Mouse (Mus musculus) left cerebral cortex, adult 2 months (tissue): ENCODE measurements around the gene Dgkg. TPM values are rescaled to one million over a fixed set of nuclear protein-coding genes. Genes with fewer than 3 reads are reported as not detected.

Source experiments
- DNase-seq, 2 experiments: peaks; one replicate each; pipeline ENCODE4 v3.0.0; 2021 to 2022; ENCODE audit warnings: low spot score in 2 of 2, mixed read lengths in 1 of 2; ENCODE audit errors: extremely low spot score in 1 of 2
- H3K27ac ChIP-seq: fragments of 200-600 bp; 2 replicates; pipeline ENCODE4 v1.8.1; 2022
- H3K4me3 ChIP-seq: fragments of 200-600 bp; 2 replicates; pipeline ENCODE4 v1.8.1; 2022
- CTCF ChIP-seq: fragments of 200-600 bp; IDR thresholded peaks from 2 replicates; pipeline ENCODE4 v1.8.1; 2022; ENCODE audit warnings: antibody characterized with exemption, mild to moderate bottlenecking, moderate library complexity
- intact Hi-C: fragments of 180-260 bp; cut with DNase I; formaldehyde crosslinking; loops from one replicate; pipeline ENCODE4 v1.15.1; 2025
- microRNA-seq, 2 experiments: library from miRNA; unstranded; fragments of <30 nt; microRNA quantifications; one replicate each; pipeline ENCODE4 v1.2.0; 2021
- total RNA-seq, 2 experiments: library from RNA; stranded (reverse); gene quantifications; 2 replicates each; pipeline ENCODE4 v1.2.3; 2021

Gene Dgkg
- total RNA-seq, 2 experiments from 2014 or later, result 63.3 to 64.0 TPM

- peak overlapping the region; percentile 90 for H3K4me3 ChIP-seq
- H3K27ac ChIP-seq, result peak overlapping the region; percentile 92
- DNase-seq, result peak; percentile 69 to 74
- intact Hi-C loops, result loop anchor here (5.0 kb wide), 1 partner anchor 126 kb away; no protein-coding TSS in a partner anchor
- TF ChIP-seq CTCF, result no peak
These were observed 218.3 kb downstream of the Dgkg start for GRCm38 (mm10) chr16:22438441-22439373.

- Histone ChIP-seq H3K4me3 (no peak overlapping the region), H3K27ac (no peak overlapping the region)
- TF ChIP-seq CTCF, result no peak
- intact Hi-C loops, result loop anchor here (5.0 kb wide), 1 partner anchor 124 kb away; no protein-coding TSS in a partner anchor
- no peak for DNase-seq
These were observed 220.9 kb downstream of the Dgkg start for GRCm38 (mm10) chr16:22436106-22436505.

DNA sequence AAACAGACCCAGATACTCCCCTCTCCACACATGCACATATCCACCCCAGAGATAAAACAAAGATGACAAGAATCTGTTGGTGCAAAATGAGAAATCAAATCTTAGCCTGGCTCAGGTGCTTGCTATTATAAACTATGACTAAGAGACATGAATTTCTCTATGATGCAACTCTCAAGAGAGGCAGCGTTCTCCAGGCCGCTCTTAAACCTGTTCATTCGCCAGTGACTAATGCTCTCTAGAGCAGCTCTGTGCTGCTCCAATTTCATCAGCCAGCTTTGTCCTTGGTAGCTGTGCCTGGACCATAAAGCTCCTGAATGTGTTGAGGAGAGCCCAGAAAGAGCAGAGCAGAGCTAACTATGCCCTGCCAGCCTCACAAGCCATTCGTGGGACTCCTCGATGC, 222.5 kb downstream of the Dgkg start:
- DNase-seq, result no peak

GRCm38 (mm10) chr16:22433944-22434343, 223.1 kb downstream of the Dgkg start:
- no peak for TF ChIP-seq CTCF
- Histone ChIP-seq H3K4me3 (peak overlapping the region; percentile 26; the same call in 1 of the 2 replicates), H3K27ac (peak overlapping the region; percentile 53)
- DNase-seq, result no peak
- intact Hi-C loops, result no loop called here

More for the DNA sequence above, 222.5 kb downstream of the Dgkg start:
- Histone ChIP-seq H3K4me3 (0 out of 2 replicates have a peak overlapping the region, but pooled peaks have one; percentile 26), H3K27ac (peak overlapping the region; percentile 53)
- TF ChIP-seq CTCF, result no peak
- intact Hi-C loops, result no loop called here

GRCm38 (mm10) chr16:22431773-22432172, 225.2 kb downstream of the Dgkg start:
- Histone ChIP-seq H3K27ac (no peak overlapping the region), H3K4me3 (no peak overlapping the region)
- no peak for DNase-seq
- no peak for TF ChIP-seq CTCF
- intact Hi-C loops, result no loop called here

GRCm38 (mm10) chr16:22431335-22431734, 225.7 kb downstream of the Dgkg start:
- intact Hi-C loops, result no loop called here
- Histone ChIP-seq H3K4me3 (no peak overlapping the region), H3K27ac (no peak overlapping the region)
- no peak for TF ChIP-seq CTCF
- no peak for DNase-seq

- intact Hi-C loops, result no loop called here
- Histone ChIP-seq H3K4me3 (no peak overlapping the region), H3K27ac (peak overlapping the region; percentile 66)
- DNase-seq, result peak; percentile 54 to 68
- no peak for TF ChIP-seq CTCF
These were observed 226.6 kb downstream of the Dgkg start for GRCm38 (mm10) chr16:22430211-22430951.

GRCm38 (mm10) chr16:22429377-22429776, 227.6 kb downstream of the Dgkg start:
- no peak for TF ChIP-seq CTCF
- DNase-seq, result no peak
- Histone ChIP-seq H3K27ac (peak overlapping the region; percentile 25; the same call in 1 of the 2 replicates), H3K4me3 (no peak overlapping the region)
- intact Hi-C loops, result no loop called here

DNA sequence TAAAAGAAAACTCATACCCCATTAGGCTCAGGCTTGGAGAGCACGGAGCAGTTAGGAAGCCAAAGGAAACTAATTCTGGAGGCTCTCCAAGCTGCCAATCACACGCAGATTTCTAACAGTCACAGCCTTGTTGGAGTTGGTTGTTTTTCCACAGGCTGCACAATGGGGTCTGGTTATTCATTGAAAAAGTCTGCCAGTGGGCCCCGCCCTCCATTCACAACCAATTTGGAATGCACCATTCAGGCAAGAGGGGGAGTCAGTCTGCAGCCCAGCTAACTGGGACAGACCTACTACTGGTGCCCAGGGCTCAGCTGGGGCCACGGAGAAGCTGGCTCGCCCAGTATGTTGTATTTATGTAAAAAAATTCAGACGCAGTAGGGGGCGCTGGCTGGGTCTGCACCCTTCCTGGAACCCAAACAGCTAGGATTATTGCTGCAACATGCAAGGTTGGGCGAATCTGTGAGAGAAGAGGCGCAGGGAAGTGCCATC, 228.1 kb downstream of the Dgkg start:
- H3K4me3 ChIP-seq, result no peak overlapping the region
- DNase-seq, result peak; percentile 57 to 82
- peak overlapping the region; percentile 25; the same call in 1 of the 2 replicates for H3K27ac ChIP-seq
- peak; percentile 43 for TF ChIP-seq CTCF
- intact Hi-C loops, result no loop called here

DNA sequence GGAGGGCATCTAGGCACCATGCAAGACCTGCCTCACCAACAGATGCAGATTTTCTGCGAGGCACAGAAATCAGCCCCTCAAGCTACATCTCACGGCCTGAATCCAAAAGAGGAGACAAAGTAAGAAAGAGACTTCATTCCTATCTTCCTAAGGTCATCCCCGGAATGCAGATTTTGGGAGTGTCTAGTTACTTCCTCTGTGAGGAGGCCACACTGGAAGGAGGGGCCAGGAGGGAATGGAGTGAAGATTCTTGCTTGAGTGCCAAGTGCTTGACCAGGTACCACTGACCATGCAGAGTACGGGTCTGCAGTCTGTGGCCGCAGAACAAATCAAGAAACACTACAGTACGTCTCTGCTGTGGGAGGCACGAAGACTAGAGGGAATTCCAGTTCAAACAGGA, 230.2 kb downstream of the Dgkg start:
- H3K27ac ChIP-seq, result no peak overlapping the region
- H3K4me3 ChIP-seq, result no peak overlapping the region
- no peak for DNase-seq
- intact Hi-C loops, result no loop called here
- no peak for TF ChIP-seq CTCF

GRCm38 (mm10) chr16:22422256-22422655, 234.8 kb downstream of the Dgkg start:
- no peak for DNase-seq
- peak overlapping the region; percentile 28; the same call in 1 of the 2 replicates for H3K27ac ChIP-seq
- TF ChIP-seq CTCF, result no peak
- intact Hi-C loops, result no loop called here
- no peak overlapping the region for H3K4me3 ChIP-seq

Small RNA genes within 50 kb of the gene (microRNA-seq; reads per million reads assigned to microRNA genes)
- gene Mir6362, result 0 reads per million in 2 experiments
- 0 reads per million in 2 experiments for gene Mir8095

Other genes with a start within 250 kb of the Dgkg start
- gene Etv5, start 217.5 kb downstream of the Dgkg start, total RNA-seq, result 10 to 100 TPM; 94.7 to 97.5 TPM
- gene Crygs, start 154.4 kb upstream of the Dgkg start, total RNA-seq, result not detected
- gene Tbccd1, start 200.4 kb upstream of the Dgkg start, total RNA-seq, result 10 to 100 TPM; 11.9 to 14.6 TPM
- 10 to 100 TPM; 61.2 to 67.2 TPM for gene Dnajb11, start 200.6 kb upstream of the Dgkg start, total RNA-seq
- gene Ahsg, start 234.1 kb upstream of the Dgkg start, total RNA-seq, result not detected